Comparison of ENCODE assay signal across 9 mouse cellular contexts in the genomic region with DNA sequence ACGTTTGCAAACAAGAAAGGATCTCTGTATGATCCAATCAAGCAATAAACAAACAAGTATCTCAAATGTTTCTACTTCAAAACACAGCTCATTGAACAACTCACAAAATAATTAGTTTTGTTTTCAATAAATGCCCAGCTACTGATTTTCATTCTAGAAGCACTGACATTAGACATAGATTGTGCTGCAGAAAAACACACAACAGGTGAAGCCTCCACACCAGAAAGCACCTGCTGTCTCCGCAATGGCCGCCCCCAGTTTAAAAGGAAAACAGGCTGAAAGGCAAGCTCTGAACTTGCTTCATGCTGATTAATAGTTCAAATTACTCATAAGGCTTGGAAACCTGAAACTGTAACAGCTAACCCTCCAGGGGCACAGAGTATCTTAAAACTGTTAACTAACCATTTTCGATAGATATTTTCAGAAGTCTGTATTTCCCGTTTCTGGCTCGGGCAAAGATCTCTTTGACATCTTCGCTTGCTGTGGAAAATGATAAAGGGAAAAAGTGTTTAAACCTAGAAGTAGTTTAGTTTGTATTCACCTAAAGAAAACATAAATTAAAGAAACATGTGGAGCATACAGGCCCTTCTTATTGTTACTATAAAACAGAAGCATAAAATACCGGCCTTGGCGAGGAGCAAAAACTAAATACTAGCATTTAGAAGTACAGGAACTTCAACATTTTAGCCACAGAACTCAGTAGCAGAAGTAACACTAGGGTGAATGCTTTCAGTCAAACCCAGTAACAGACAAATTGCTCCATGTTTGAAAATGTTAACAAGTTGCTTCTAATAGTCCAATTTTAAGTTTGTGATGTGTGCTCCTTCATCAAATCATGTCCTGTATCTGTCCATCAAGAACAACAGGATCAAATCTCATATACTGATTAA. TPM values are rescaled to one million over a fixed set of nuclear protein-coding genes. Genes with fewer than 3 reads are reported as not detected.
DNase-seq lines count a peak whose midpoint lies in the region; ATAC-seq and TF ChIP-seq lines count a peak whose summit lies in the region.
"Had no signal": no experiment of that assay in that cellular context is flagged by ENCODE, and none has a peak within 500 bp of the region (broad histone marks: within the 10 kb centered on the region; RNA-seq: fewer than 3 reads in every experiment).

No protein-coding gene starts in this region.

- H3K27ac ChIP-seq in heart, embryonic 11.5 days (ENCODE audit: low read depth, low read length): no peak overlapping the region
- H3K27ac ChIP-seq in forebrain, embryonic 15.5 days (replicated peaks): no peak overlapping the region
- no peak overlapping the region for H3K27ac ChIP-seq in liver, embryonic 16.5 days (ENCODE audit: low read length)
- H3K27ac ChIP-seq in cerebellum, adult 2 months (ENCODE audit: insufficient read depth, low read length): no peak overlapping the region

- no peaks in the 10 kb centered on the region for H3K27me3 ChIP-seq in heart, embryonic 11.5 days (ENCODE audit: control insufficient read depth, insufficient read depth, low read length)
- H3K27me3 ChIP-seq in C2C12 (ENCODE audit: control insufficient read depth, insufficient read depth, insufficient read length): no peaks in the 10 kb centered on the region
- no peaks in the 10 kb centered on the region for H3K27me3 ChIP-seq in forebrain, embryonic 15.5 days
- H3K27me3 ChIP-seq in liver, embryonic 16.5 days (ENCODE audit: control insufficient read depth, insufficient read depth, low read depth, low read length): no peaks in the 10 kb centered on the region
- no peaks in the 10 kb centered on the region for H3K27me3 ChIP-seq in cerebellum, adult 2 months (ENCODE audit: control insufficient read depth, insufficient read depth, low read length)

- no peak for DNase-seq in heart, postnatal 25 days (ENCODE audit: low spot score)
- DNase-seq in adrenal gland, postnatal 14 days: no peak
- no peak for DNase-seq in testis, postnatal 14 days (ENCODE audit: low spot score)
- DNase-seq in cerebellum, adult 2 months: no peak

- intact Hi-C loops in heart, postnatal 25 days (cut with DNase I): loop anchor here (2.0 kb wide), 1 partner anchor 43 kb away; no protein-coding TSS in a partner anchor

- peak overlapping the region; percentile 7; the same call in 1 of the 2 replicates for H3K4me2 ChIP-seq in heart, embryonic 11.5 days
- peak overlapping the region; percentile 55; the same call in 1 of the 2 replicates for H3K4me2 ChIP-seq in forebrain, embryonic 15.5 days (replicated peaks)
- peak overlapping the region; percentile 80 for H3K4me2 ChIP-seq in liver, embryonic 16.5 days (ENCODE audit: low read depth, low read length)

- H3K79me3 ChIP-seq in C2C12 (ENCODE audit: low read depth): peaks cover 30% of the 10 kb centered on the region

- no peaks in the 10 kb centered on the region for H3K9me3 ChIP-seq in heart, embryonic 11.5 days (replicated peaks; ENCODE audit: control insufficient read depth, low read length)
- no peaks in the 10 kb centered on the region for H3K9me3 ChIP-seq in forebrain, embryonic 15.5 days
- no peaks in the 10 kb centered on the region for H3K9me3 ChIP-seq in liver, embryonic 16.5 days (replicated peaks; ENCODE audit: control insufficient read depth, low read length)

- H3K79me2 ChIP-seq in C2C12 (ENCODE audit: control insufficient read depth, insufficient read depth): peaks cover 41% of the 10 kb centered on the region

- H3ac ChIP-seq in C2C12 (ENCODE audit: control insufficient read depth, insufficient read length, low read depth): no peak overlapping the region

- peaks cover 7% of the 10 kb centered on the region for H3K36me3 ChIP-seq in heart, embryonic 11.5 days (ENCODE audit: control insufficient read depth, insufficient read depth, low read length)
- peaks cover 49% of the 10 kb centered on the region for H3K36me3 ChIP-seq in C2C12 (ENCODE audit: control insufficient read depth, insufficient read depth)
- H3K36me3 ChIP-seq in forebrain, embryonic 15.5 days: peaks cover 27% of the 10 kb centered on the region
- H3K36me3 ChIP-seq in liver, embryonic 16.5 days (ENCODE audit: control insufficient read depth, insufficient read depth): peaks cover 11% of the 10 kb centered on the region

- ATAC-seq in heart, embryonic 11.5 days (replicated peaks; ENCODE audit: insufficient number of reproducible peaks, low FRiP score, low TSS enrichment): no peak
- ATAC-seq in forebrain, embryonic 15.5 days (replicated peaks): no peak
- no peak for ATAC-seq in liver, embryonic 16.5 days (ENCODE audit: low read depth)

- no peak for TF ChIP-seq POLR2A in cerebellum, adult 2 months (IDR thresholded peaks at IDR 0.05; ENCODE audit: borderline replicate concordance, insufficient read depth, low read length)

- 88% methylated on average over 9 of the region's 9 CpGs for WGBS in heart, embryonic 11.5 days (ENCODE audit: insufficient replicate concordance)
- WGBS in forebrain, embryonic 15.5 days: 90% methylated on average over 9 of the region's 9 CpGs
- WGBS in liver, embryonic 16.5 days (ENCODE audit: insufficient replicate concordance): 64% methylated on average over 9 of the region's 9 CpGs
- 88% methylated on average over 9 of the region's 9 CpGs for WGBS in cerebellum, adult 2 months

- TF ChIP-seq CTCF in C2C12 (IDR thresholded peaks at IDR 0.05; ENCODE audit: control insufficient read depth, insufficient read depth, insufficient read length): no peak
- no peak for TF ChIP-seq CTCF in cerebellum, adult 2 months (IDR thresholded peaks at IDR 0.05; ENCODE audit: borderline replicate concordance, insufficient read depth, low read depth, low read length)

- no peak overlapping the region for H3K9ac ChIP-seq in heart, embryonic 11.5 days (ENCODE audit: low read depth, low read length)
- H3K9ac ChIP-seq in forebrain, embryonic 15.5 days (replicated peaks): no peak overlapping the region
- no peak overlapping the region; the same call in 1 of the 2 replicates for H3K9ac ChIP-seq in liver, embryonic 16.5 days (ENCODE audit: low read depth, low read length)

- H3K4me1 ChIP-seq in heart, embryonic 11.5 days (ENCODE audit: control insufficient read depth, insufficient read depth, low read length): no peaks in the 10 kb centered on the region
- H3K4me1 ChIP-seq in forebrain, embryonic 15.5 days: peaks cover 18% of the 10 kb centered on the region
- peaks cover 11% of the 10 kb centered on the region for H3K4me1 ChIP-seq in liver, embryonic 16.5 days (ENCODE audit: control insufficient read depth, low read depth, low read length)
- no peaks in the 10 kb centered on the region for H3K4me1 ChIP-seq in cerebellum, adult 2 months (ENCODE audit: control insufficient read depth, insufficient read depth, low read length)

- no peak overlapping the region for H3K4me3 ChIP-seq in heart, embryonic 11.5 days (ENCODE audit: low read depth, low read length)
- H3K4me3 ChIP-seq in C2C12 (ENCODE audit: insufficient read depth, poor library complexity, severe bottlenecking): peak overlapping the region; percentile 95
- H3K4me3 ChIP-seq in forebrain, embryonic 15.5 days: 0 out of 2 replicates have a peak overlapping the region, but pooled peaks have one; percentile 80
- H3K4me3 ChIP-seq in liver, embryonic 16.5 days (ENCODE audit: low read depth, low read length): no peak overlapping the region
- no peak overlapping the region for H3K4me3 ChIP-seq in cerebellum, adult 2 months (replicated peaks; ENCODE audit: insufficient read depth, low read depth, low read length)

TF ChIP-seq in C2C12, 6 proteins besides CTCF, POLR2A, EP300 and RAD21:
- no peak for TF ChIP-seq FOSL1 (IDR thresholded peaks at IDR 0.05; ENCODE audit: insufficient read depth, low read length, poor library complexity, severe bottlenecking)
- no peak for TF ChIP-seq MYOG (IDR thresholded peaks at IDR 0.05; ENCODE audit: control insufficient read depth, extremely low read depth, insufficient read length)
- TF ChIP-seq MAX (IDR thresholded peaks at IDR 0.05): no peak
- TF ChIP-seq CEBPB (IDR thresholded peaks at IDR 0.05; ENCODE audit: low read depth): no peak
- no peak for TF ChIP-seq MYOD1 (IDR thresholded peaks at IDR 0.05; ENCODE audit: control insufficient read depth, insufficient read length, low read depth)
- no peak for TF ChIP-seq USF1 (IDR thresholded peaks at IDR 0.05; ENCODE audit: low read depth)

RNA-seq across cellular contexts. Expression of a gene that starts 1.6 kb away (rescaled TPM):
- polyA plus RNA-seq in heart, embryonic 11.5 days (2014; fragmentation: Nextera tagmentation; extraction: Ambion mirVana): 54.5 and 55.0 TPM in 2 replicates
- 10 to 100 TPM; 15.0 to 20.4 TPM for total RNA-seq in heart, postnatal 25 days (2021)
- 47.5 TPM for polyA plus RNA-seq in C2C12 (2012; fragmentation: generic; extraction: Trizol)
- polyA plus RNA-seq in forebrain, embryonic 15.5 days (2015; fragmentation: Nextera tagmentation; extraction: Ambion mirVana): 94.8 and 98.6 TPM in 2 replicates
- 25.2 and 26.5 TPM in 2 replicates for polyA plus RNA-seq in liver, embryonic 16.5 days (2015; fragmentation: Nextera tagmentation; extraction: Ambion mirVana)
- 66.8 and 69.1 TPM in 2 replicates for total RNA-seq in adrenal gland, postnatal 14 days (2021)
- 44.2 and 49.6 TPM in 2 replicates for polyA plus RNA-seq in cerebellum, adult 2 months (2012; rRNA removed)

RNA-seq across cellular contexts. Expression of a gene that starts 41.0 kb away (rescaled TPM):
- polyA plus RNA-seq in heart, embryonic 11.5 days (2014; fragmentation: Nextera tagmentation; extraction: Ambion mirVana): 0.94 and 1.7 TPM in 2 replicates
- 10 to 100 TPM; 13.4 to 17.2 TPM for total RNA-seq in heart, postnatal 25 days (2021)
- polyA plus RNA-seq in C2C12 (2012; fragmentation: generic; extraction: Trizol): 0.06 TPM
- polyA plus RNA-seq in forebrain, embryonic 15.5 days (2015; fragmentation: Nextera tagmentation; extraction: Ambion mirVana): 2.9 and 4.5 TPM in 2 replicates
- 0.09 and 0.19 TPM in 2 replicates for polyA plus RNA-seq in liver, embryonic 16.5 days (2015; fragmentation: Nextera tagmentation; extraction: Ambion mirVana)
- 4.8 and 5.2 TPM in 2 replicates for total RNA-seq in adrenal gland, postnatal 14 days (2021)
- 9.1 and 9.3 TPM in 2 replicates for polyA plus RNA-seq in cerebellum, adult 2 months (2012; rRNA removed)
- total RNA-seq: granulocyte monocyte progenitor cell, adult 5-6 weeks had no signal

RNA-seq across cellular contexts. Expression of a gene that starts 44.6 kb away (rescaled TPM):
- polyA plus RNA-seq in heart, embryonic 11.5 days (2014; fragmentation: Nextera tagmentation; extraction: Ambion mirVana): 3.9 and 4.1 TPM in 2 replicates
- total RNA-seq in heart, postnatal 25 days (2021): 1 to 10 TPM; 5.9 to 6.0 TPM
- polyA plus RNA-seq in C2C12 (2012; fragmentation: generic; extraction: Trizol): 5.1 TPM
- 1.5 TPM in 2 replicates for polyA plus RNA-seq in forebrain, embryonic 15.5 days (2015; fragmentation: Nextera tagmentation; extraction: Ambion mirVana)
- polyA plus RNA-seq in liver, embryonic 16.5 days (2015; fragmentation: Nextera tagmentation; extraction: Ambion mirVana): 4.5 TPM in 2 replicates
- total RNA-seq in adrenal gland, postnatal 14 days (2021): 15.7 and 17.5 TPM in 2 replicates
- 1.9 TPM in 2 replicates for polyA plus RNA-seq in cerebellum, adult 2 months (2012; rRNA removed)

RNA-seq across cellular contexts. Expression of a gene that starts 44.7 kb away (rescaled TPM):
- 4.7 and 5.9 TPM in 2 replicates for polyA plus RNA-seq in heart, embryonic 11.5 days (2014; fragmentation: Nextera tagmentation; extraction: Ambion mirVana)
- 1 to 10 TPM; 1.4 to 1.9 TPM for total RNA-seq in heart, postnatal 25 days (2021)
- 7.2 TPM for polyA plus RNA-seq in C2C12 (2012; fragmentation: generic; extraction: Trizol)
- 4.7 and 5.1 TPM in 2 replicates for polyA plus RNA-seq in forebrain, embryonic 15.5 days (2015; fragmentation: Nextera tagmentation; extraction: Ambion mirVana)
- 2.0 and 2.1 TPM in 2 replicates for polyA plus RNA-seq in liver, embryonic 16.5 days (2015; fragmentation: Nextera tagmentation; extraction: Ambion mirVana)
- total RNA-seq in adrenal gland, postnatal 14 days (2021): 5.2 and 6.3 TPM in 2 replicates
- 1.7 and 2.1 TPM in 2 replicates for polyA plus RNA-seq in cerebellum, adult 2 months (2012; rRNA removed)

Comparison
In these comparisons a context has a peak if more than half of its experiments do, and no peak if none do; other contexts are left out.
1. H3K4me2 ChIP-seq: peak in every context shown above with its lines; median percentile 80 in liver, embryonic 16.5 days; 55 in forebrain, embryonic 15.5 days; 7 in heart, embryonic 11.5 days.
2. H3K4me3 ChIP-seq: peak in C2C12 (single experiment) and forebrain, embryonic 15.5 days (single experiment); none in heart, embryonic 11.5 days (single experiment), liver, embryonic 16.5 days (single experiment) and cerebellum, adult 2 months (single experiment).